Mouse (Mus musculus) erythroblast, embryonic 14.5 days (primary cell): ENCODE results near the gene Fbxo44.

ENCODE experiments used
- GATA1 ChIP-seq: IDR thresholded peaks from 2 replicates; pipeline ENCODE4 v1.6.1; 2012; ENCODE audit warnings: low read length, inconsistent platforms, mixed read lengths
- TAL1 ChIP-seq: IDR thresholded peaks from 3 replicates; pipeline ENCODE4 v1.6.1; 2012; ENCODE audit warnings: low read length, inconsistent platforms, mixed read lengths

DNA sequence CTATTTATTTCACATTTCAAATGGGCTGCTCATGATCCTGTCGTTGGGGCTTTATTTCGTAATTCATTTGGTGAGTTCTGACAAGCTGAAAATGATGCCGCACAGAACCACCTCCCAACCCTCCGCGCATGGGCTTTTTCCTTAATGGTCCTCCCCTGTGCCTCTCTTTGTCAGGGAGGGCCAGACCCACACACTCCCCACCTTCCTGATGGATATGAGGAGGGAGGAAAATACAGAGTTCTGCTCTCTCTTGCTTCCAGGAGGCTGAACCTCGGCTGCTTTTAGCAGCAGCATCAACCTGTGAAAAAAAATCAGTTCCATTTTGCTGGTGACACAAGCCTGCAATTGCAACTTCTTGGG, 44.6 kb upstream of the Fbxo44 start:
- TF ChIP-seq TAL1 (no peak), GATA1 (no peak)
